Mouse (Mus musculus) lung, postnatal 0 days (tissue): ENCODE measurements around the gene H1foo.

Experiments
- CTCF ChIP-seq: IDR thresholded peaks from 2 replicates; pipeline ENCODE4 v1.5.1; 2016; ENCODE audit warnings: antibody characterized with exemption, mild to moderate bottlenecking
- EP300 ChIP-seq: IDR thresholded peaks from 2 replicates; pipeline ENCODE4 v1.6.1; 2016; ENCODE audit warnings: antibody characterized with exemption, mild to moderate bottlenecking, control low read depth

- TF ChIP-seq CTCF (no peak), EP300 (peak; percentile 33; the same call in 1 of the 2 replicates)
Observed at GRCm38 (mm10) chr6:115991108-115991880, 46.6 kb downstream of the H1foo start.
